Mouse (Mus musculus) kidney, embryonic 15.5 days (tissue): ENCODE data around the gene Efna2. TPM values are rescaled to one million over a fixed set of nuclear protein-coding genes. Genes with fewer than 3 reads are reported as not detected.

Experiments
- ATAC-seq: fragments of 200-750 bp; cut with Nextera tagmentation; replicated peaks from 2 replicates; pipeline ENCODE4 v1.8.0; 2017; ENCODE audit warnings: moderate TSS enrichment; ENCODE audit not compliant: low FRiP score
- H3K27ac ChIP-seq: fragments of 300-500 bp; sonication (generic); 2 replicates; pipeline ENCODE4 v1.5.1; 2015; ENCODE audit warnings: mild to moderate bottlenecking, inconsistent platforms
- H3K27me3 ChIP-seq: fragments of 300-500 bp; sonication (generic); 2 replicates; pipeline ENCODE4 v1.6.1; 2015; ENCODE audit warnings: inconsistent platforms
- H3K36me3 ChIP-seq: fragments of 300-500 bp; sonication (generic); 2 replicates; pipeline ENCODE4 v1.6.1; 2015; ENCODE audit warnings: inconsistent platforms
- H3K4me1 ChIP-seq: fragments of 300-500 bp; sonication (generic); 2 replicates; pipeline ENCODE4 v1.6.1; 2015; ENCODE audit warnings: inconsistent platforms
- H3K4me2 ChIP-seq: fragments of 300-500 bp; sonication (generic); 2 replicates; pipeline ENCODE4 v1.6.1; 2015; ENCODE audit warnings: moderate library complexity, mild to moderate bottlenecking, inconsistent platforms
- H3K4me3 ChIP-seq: fragments of 300-500 bp; sonication (generic); replicated peaks from 2 replicates; pipeline ENCODE4 v1.5.1; 2015; ENCODE audit warnings: mild to moderate bottlenecking, inconsistent platforms
- H3K9ac ChIP-seq: fragments of 300-500 bp; sonication (generic); 2 replicates; pipeline ENCODE4 v1.6.1; 2015; ENCODE audit warnings: mild to moderate bottlenecking, inconsistent platforms
- H3K9me3 ChIP-seq: fragments of 300-500 bp; sonication (generic); replicated peaks from 2 replicates; pipeline ENCODE4 v1.6.1; 2016; ENCODE audit warnings: inconsistent platforms
- WGBS: fragments of 180-500 bp; shearing (Covaris S2); methylation state at CpG from one replicate; pipeline ENCODE4 v1.1.7; 2015; ENCODE audit warnings: mixed read lengths; 5-methylcytosine and 5-hydroxymethylcytosine counted together
- polyA plus RNA-seq: library from polyadenylated mRNA; unstranded; fragments of >200 nt; fragmentation: Nextera tagmentation; extraction: Ambion mirVana; gene quantifications from 2 replicates; pipeline ENCODE4 v1.2.1, GENCODE M21; 2015

Efna2 gene
- polyA plus RNA-seq, 1 experiment from 2014 or later, result 17.0 TPM

DNA sequence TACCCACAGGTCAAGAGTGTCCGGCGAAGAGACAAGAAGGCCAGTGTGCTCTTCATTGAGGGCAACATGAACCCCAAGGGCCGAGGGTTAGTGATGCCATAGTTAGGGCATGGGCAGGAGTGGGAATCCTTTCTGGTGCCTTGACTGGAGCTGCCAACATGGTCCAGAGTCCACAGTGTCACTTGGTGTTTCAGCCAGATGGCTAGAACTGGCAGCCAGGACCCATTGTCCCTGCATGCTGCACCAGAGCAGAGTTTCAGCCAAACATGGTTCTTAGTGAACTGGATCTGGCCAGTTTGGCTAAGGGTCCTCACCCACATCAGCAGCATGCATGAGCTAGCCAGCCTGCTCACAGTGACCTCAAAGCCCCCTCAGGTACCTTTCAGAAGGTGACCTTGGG lies 59.0 kb downstream of the Efna2 start:
- no peak overlapping the region for H3K4me2 ChIP-seq
- H3K27ac ChIP-seq, result no peak overlapping the region
- no peaks in the 10 kb centered on the region for H3K27me3 ChIP-seq
- WGBS, result 89% methylated on average over 3 of the region's 3 CpGs
- H3K4me1 ChIP-seq, result peaks cover 4% of the 10 kb centered on the region
- no peak overlapping the region for H3K4me3 ChIP-seq
- peaks cover 100% of the 10 kb centered on the region for H3K36me3 ChIP-seq
- H3K9me3 ChIP-seq, result no peaks in the 10 kb centered on the region
- ATAC-seq, result no peak
- no peak overlapping the region for H3K9ac ChIP-seq

Other genes starting within 250 kb of the Efna2 start
- 115 TPM in 2 replicates for gene Wdr18, start 219.3 kb upstream of the Efna2 start, polyA plus RNA-seq
- 0.31 and 0.39 TPM in 2 replicates for gene Grin3b, start 208.8 kb upstream of the Efna2 start, polyA plus RNA-seq
- gene Tmem259, start 195.2 kb upstream of the Efna2 start, polyA plus RNA-seq, result 15.7 and 17.5 TPM in 2 replicates
- gene Cnn2, start 190.9 kb upstream of the Efna2 start, polyA plus RNA-seq, result 253 and 292 TPM in 2 replicates
- 3.9 and 4.5 TPM in 2 replicates for gene Abca7, start 183.0 kb upstream of the Efna2 start, polyA plus RNA-seq
- gene Arhgap45, start 162.8 kb upstream of the Efna2 start, polyA plus RNA-seq, result 8.7 and 10.0 TPM in 2 replicates
- gene Polr2e, start 139.7 kb upstream of the Efna2 start, polyA plus RNA-seq, result 235 and 243 TPM in 2 replicates
- 581 and 603 TPM in 2 replicates for gene Gpx4, start 132.3 kb upstream of the Efna2 start, polyA plus RNA-seq
- gene Sbno2, start 73.9 kb upstream of the Efna2 start, polyA plus RNA-seq, result 14.4 and 16.2 TPM in 2 replicates
- gene Stk11, start 63.7 kb upstream of the Efna2 start, polyA plus RNA-seq, result 15.0 and 22.4 TPM in 2 replicates
- gene Atp5d, start 40.9 kb upstream of the Efna2 start, polyA plus RNA-seq, result 594 and 612 TPM in 2 replicates
- 5.7 and 6.1 TPM in 2 replicates for gene Cbarp, start 38.6 kb upstream of the Efna2 start, polyA plus RNA-seq
- gene Midn, start 31.2 kb upstream of the Efna2 start, polyA plus RNA-seq, result 18.8 and 19.5 TPM in 2 replicates
- 95.1 and 111 TPM in 2 replicates for gene Cirbp, start 13.5 kb upstream of the Efna2 start, polyA plus RNA-seq
- gene 1600002K03Rik, start 6.5 kb upstream of the Efna2 start, polyA plus RNA-seq, result 11.2 and 13.2 TPM in 2 replicates
- 74.8 and 75.5 TPM in 2 replicates for gene Mum1, start 47.0 kb downstream of the Efna2 start, polyA plus RNA-seq
- gene Ndufs7, start 69.6 kb downstream of the Efna2 start, polyA plus RNA-seq, result 376 and 387 TPM in 2 replicates
- 34.2 and 37.0 TPM in 2 replicates for gene Gamt, start 81.5 kb downstream of the Efna2 start, polyA plus RNA-seq
- 56.3 and 58.5 TPM in 2 replicates for gene Dazap1, start 82.0 kb downstream of the Efna2 start, polyA plus RNA-seq
- 1,002 and 1,019 TPM in 2 replicates for gene Rps15, start 113.0 kb downstream of the Efna2 start, polyA plus RNA-seq
- 1.6 and 2.4 TPM in 2 replicates for gene Apc2, start 116.5 kb downstream of the Efna2 start, polyA plus RNA-seq
- 49.5 and 52.7 TPM in 2 replicates for gene 2310011J03Rik, start 141.1 kb downstream of the Efna2 start, polyA plus RNA-seq
- 5.8 and 9.1 TPM in 2 replicates for gene Pcsk4, start 150.0 kb downstream of the Efna2 start, polyA plus RNA-seq
- gene Reep6, start 150.5 kb downstream of the Efna2 start, polyA plus RNA-seq, result 8.4 and 10.5 TPM in 2 replicates
- gene Adamtsl5, start 168.9 kb downstream of the Efna2 start, polyA plus RNA-seq, result 3.6 and 5.2 TPM in 2 replicates
- 0.67 and 0.70 TPM in 2 replicates for gene Plk5, start 177.0 kb downstream of the Efna2 start, polyA plus RNA-seq
- 7.1 and 8.4 TPM in 2 replicates for gene Mex3d, start 208.2 kb downstream of the Efna2 start, polyA plus RNA-seq
- 260 and 283 TPM in 2 replicates for gene Mbd3, start 220.1 kb downstream of the Efna2 start, polyA plus RNA-seq
- gene Uqcr11, start 227.3 kb downstream of the Efna2 start, polyA plus RNA-seq, result 790 and 798 TPM in 2 replicates